Mouse (Mus musculus) forebrain, embryonic 10.5 days (tissue): ENCODE results near the gene Tusc2. TPM values are rescaled to one million over a fixed set of nuclear protein-coding genes. Genes with fewer than 3 reads are reported as not detected.

Experiments used
- DNase-seq: peaks from one replicate; pipeline ENCODE4 v3.0.0-alpha.2; 2017; ENCODE audit warnings: low spot score; ENCODE audit errors: extremely low spot score
- H3K27ac ChIP-seq: fragments of 300-500 bp; sonication (generic); 2 replicates; pipeline ENCODE4 v1.5.1; 2016; ENCODE audit warnings: mild to moderate bottlenecking
- H3K27me3 ChIP-seq: fragments of 300-500 bp; sonication (generic); 2 replicates; pipeline ENCODE4 v1.6.1; 2016; ENCODE audit warnings: mild to moderate bottlenecking; ENCODE audit not compliant: poor library complexity, severe bottlenecking
- H3K36me3 ChIP-seq: fragments of 300-500 bp; sonication (generic); replicated peaks from 2 replicates; pipeline ENCODE4 v1.6.1; 2016; ENCODE audit warnings: mild to moderate bottlenecking, moderate library complexity
- H3K4me1 ChIP-seq: fragments of 300-500 bp; sonication (generic); 2 replicates; pipeline ENCODE4 v1.6.1; 2016
- H3K4me3 ChIP-seq: fragments of 300-500 bp; sonication (generic); 2 replicates; pipeline ENCODE4 v1.5.1; 2016; ENCODE audit warnings: mild to moderate bottlenecking, moderate library complexity
- H3K9me3 ChIP-seq: fragments of 300-500 bp; sonication (generic); 2 replicates; pipeline ENCODE4 v1.6.1; 2016; ENCODE audit warnings: mild to moderate bottlenecking, moderate library complexity
- WGBS: fragments of 180-500 bp; shearing (Covaris S2); methylation state at CpG from one replicate; pipeline ENCODE4 v1.1.7; 2016; 5-methylcytosine and 5-hydroxymethylcytosine counted together
- polyA plus RNA-seq: library from polyadenylated mRNA; unstranded; fragments of >200 nt; fragmentation: Nextera tagmentation; extraction: Ambion mirVana; gene quantifications from 2 replicates; pipeline ENCODE4 v1.2.1, GENCODE M21; 2016

Tusc2 gene
- polyA plus RNA-seq, 1 experiment from 2014 or later, result 73.3 TPM

GRCm38 (mm10) chr9:107600745-107601144 lies 37.7 kb downstream of the Tusc2 start:
- Histone ChIP-seq H3K4me3 (no peak overlapping the region), H3K27ac (no peak overlapping the region), H3K4me1 (peaks cover 50% of the 10 kb centered on the region), H3K9me3 (no peaks in the 10 kb centered on the region), H3K36me3 (no peaks in the 10 kb centered on the region), H3K27me3 (peaks cover 54% of the 10 kb centered on the region)
- 83% methylated on average over 12 of the region's 12 CpGs for WGBS
- no peak for DNase-seq

- Histone ChIP-seq H3K4me1 (peaks cover 55% of the 10 kb centered on the region), H3K9me3 (no peaks in the 10 kb centered on the region), H3K27ac (0 out of 2 replicates have a peak overlapping the region, but pooled peaks have one; percentile 44), H3K36me3 (no peaks in the 10 kb centered on the region), H3K27me3 (peaks cover 57% of the 10 kb centered on the region), H3K4me3 (no peak overlapping the region)
- WGBS, result 88% methylated on average over 11 of the region's 11 CpGs
- no peak for DNase-seq
Observed at GRCm38 (mm10) chr9:107601275-107601674, 38.2 kb downstream of the Tusc2 start.

GRCm38 (mm10) chr9:107602068-107602648 lies 39.1 kb downstream of the Tusc2 start:
- WGBS, result 13% methylated on average over 10 of the region's 10 CpGs
- Histone ChIP-seq H3K27ac (peak overlapping the region; percentile 85), H3K27me3 (peaks cover 62% of the 10 kb centered on the region), H3K4me1 (peaks cover 64% of the 10 kb centered on the region), H3K36me3 (no peaks in the 10 kb centered on the region), H3K9me3 (no peaks in the 10 kb centered on the region), H3K4me3 (0 out of 2 replicates have a peak overlapping the region, but pooled peaks have one; percentile 7)
- peak; percentile 94 for DNase-seq

- H3K27me3 ChIP-seq, result peaks cover 62% of the 10 kb centered on the region
- H3K36me3 ChIP-seq, result no peaks in the 10 kb centered on the region
- H3K4me3 ChIP-seq, result no peak overlapping the region
- H3K9me3 ChIP-seq, result no peaks in the 10 kb centered on the region
- peaks cover 75% of the 10 kb centered on the region for H3K4me1 ChIP-seq
- 86% methylated on average over 6 of the region's 6 CpGs for WGBS
- peak overlapping the region; percentile 85 for H3K27ac ChIP-seq
- DNase-seq, result no peak
Observed at GRCm38 (mm10) chr9:107603251-107603650, 40.2 kb downstream of the Tusc2 start.

- H3K9me3 ChIP-seq, result no peaks in the 10 kb centered on the region
- H3K27me3 ChIP-seq, result peaks cover 47% of the 10 kb centered on the region
- WGBS, result 38% methylated on average over 23 of the region's 23 CpGs
- peak overlapping the region; percentile 85 for H3K27ac ChIP-seq
- peak overlapping the region; percentile 30; the same call in 1 of the 2 replicates for H3K4me3 ChIP-seq
- DNase-seq, result no peak
- H3K4me1 ChIP-seq, result peaks cover 86% of the 10 kb centered on the region
- no peaks in the 10 kb centered on the region; the same call in 1 of the 2 replicates for H3K36me3 ChIP-seq
Observed at GRCm38 (mm10) chr9:107605041-107605661, 42.1 kb downstream of the Tusc2 start.

GRCm38 (mm10) chr9:107606591-107606990 lies 43.5 kb downstream of the Tusc2 start:
- DNase-seq, result no peak
- 16% methylated on average over 9 of the region's 9 CpGs for WGBS
- H3K36me3 ChIP-seq, result no peaks in the 10 kb centered on the region; the same call in 1 of the 2 replicates
- peaks cover 35% of the 10 kb centered on the region for H3K27me3 ChIP-seq
- peak overlapping the region; percentile 18 for H3K4me3 ChIP-seq
- peaks cover 97% of the 10 kb centered on the region for H3K4me1 ChIP-seq
- peak overlapping the region; percentile 96 for H3K27ac ChIP-seq
- H3K9me3 ChIP-seq, result no peaks in the 10 kb centered on the region

GRCm38 (mm10) chr9:107607036-107607435 lies 44.0 kb downstream of the Tusc2 start:
- Histone ChIP-seq H3K27ac (peak overlapping the region; percentile 96), H3K4me1 (peaks cover 99% of the 10 kb centered on the region), H3K27me3 (peaks cover 35% of the 10 kb centered on the region), H3K36me3 (no peaks in the 10 kb centered on the region; the same call in 1 of the 2 replicates), H3K9me3 (no peaks in the 10 kb centered on the region), H3K4me3 (peak overlapping the region; percentile 18)
- 74% methylated on average over 2 of the region's 2 CpGs for WGBS
- DNase-seq, result no peak

GRCm38 (mm10) chr9:107607653-107608245 lies 44.7 kb downstream of the Tusc2 start:
- Histone ChIP-seq H3K36me3 (no peaks in the 10 kb centered on the region; the same call in 1 of the 2 replicates), H3K4me1 (peaks cover 99% of the 10 kb centered on the region), H3K27ac (peak overlapping the region; percentile 96), H3K27me3 (peaks cover 35% of the 10 kb centered on the region), H3K4me3 (no peak overlapping the region), H3K9me3 (no peaks in the 10 kb centered on the region)
- WGBS, result 64% methylated on average over 9 of the region's 9 CpGs
- DNase-seq, result no peak

GRCm38 (mm10) chr9:107608741-107609432 lies 45.8 kb downstream of the Tusc2 start, which contains the start of gene Sema3b:
Gene Sema3b, minus strand, starts transcription at chr9:107609229.
- Histone ChIP-seq H3K9me3 (no peaks in the 10 kb centered on the region), H3K4me3 (peak within 1 kb of the TSS; percentile 20), H3K27ac (peak within 1 kb of the TSS; percentile 96), H3K4me1 (peaks cover 99% of the 10 kb centered on the region), H3K36me3 (peaks cover 4% of the 10 kb centered on the region), H3K27me3 (peaks cover 26% of the 10 kb centered on the region)
- 44% methylated on average over 12 of the region's 12 CpGs for WGBS
- DNase-seq, result no peak

- peaks cover 10% of the 10 kb centered on the region for H3K36me3 ChIP-seq
- 59% methylated on average over 4 of the region's 4 CpGs for WGBS
- H3K27ac ChIP-seq, result peak overlapping the region; percentile 96
- peak overlapping the region; percentile 20 for H3K4me3 ChIP-seq
- H3K9me3 ChIP-seq, result no peaks in the 10 kb centered on the region
- peaks cover 21% of the 10 kb centered on the region for H3K27me3 ChIP-seq
- no peak for DNase-seq
- H3K4me1 ChIP-seq, result peaks cover 99% of the 10 kb centered on the region
Observed at GRCm38 (mm10) chr9:107609433-107609830, 46.4 kb downstream of the Tusc2 start.

- 75% methylated on average over 6 of the region's 6 CpGs for WGBS
Observed at GRCm38 (mm10) chr9:107611456-107612190, 48.6 kb downstream of the Tusc2 start.

More at GRCm38 (mm10) chr9:107611456-107612190, 48.6 kb downstream of the Tusc2 start:
- peaks cover 4% of the 10 kb centered on the region; the same call in 1 of the 2 replicates for H3K27me3 ChIP-seq
- H3K4me3 ChIP-seq, result peak overlapping the region; percentile 50
- peaks cover 97% of the 10 kb centered on the region for H3K4me1 ChIP-seq
- no peak for DNase-seq
- H3K36me3 ChIP-seq, result peaks cover 32% of the 10 kb centered on the region
- H3K27ac ChIP-seq, result peak overlapping the region; percentile 96
- no peaks in the 10 kb centered on the region for H3K9me3 ChIP-seq
